Mouse (Mus musculus): Measurements from ENCODE around the gene Card10.

DNA sequence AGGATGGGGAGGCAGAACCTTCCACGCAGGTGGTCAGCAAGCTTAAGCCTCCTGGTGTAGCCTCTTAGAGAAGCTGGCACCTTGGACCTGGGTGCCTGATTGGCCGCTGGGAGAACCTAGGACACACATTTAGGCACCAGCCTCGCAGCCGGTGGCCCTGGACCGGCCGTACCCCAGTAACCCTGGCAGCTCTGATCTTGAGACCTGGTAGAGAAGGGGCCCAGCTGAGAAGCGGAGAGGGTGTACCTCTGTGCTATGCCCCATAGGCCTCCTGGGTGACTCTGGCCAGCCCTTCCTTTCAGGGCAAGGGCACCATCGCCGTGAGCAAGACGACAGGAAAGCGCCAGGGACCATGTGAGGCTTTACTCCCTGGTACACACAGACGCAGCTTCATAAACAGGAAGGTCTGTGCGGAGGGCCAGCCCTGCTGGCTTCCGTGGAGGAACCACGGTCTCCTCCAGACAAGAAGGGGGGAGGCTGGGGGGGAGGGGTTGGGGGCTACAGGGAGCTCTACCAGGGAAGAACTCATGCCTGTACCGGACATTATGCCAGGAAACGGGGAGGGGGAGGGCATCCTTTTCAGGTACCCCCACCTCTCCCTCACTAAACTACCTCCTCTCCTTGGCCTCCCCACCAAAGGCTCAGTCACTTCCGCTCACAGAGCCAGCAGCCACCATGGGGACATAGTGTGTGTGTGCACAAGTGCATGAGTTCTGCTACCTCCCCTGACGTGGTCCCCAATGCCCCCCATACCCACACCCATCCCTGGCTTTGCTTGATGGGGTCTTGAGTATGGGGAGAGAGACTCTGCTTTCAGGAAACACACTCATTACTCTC lies 31.1 kb downstream of the Card10 start:
- TF ChIP-seq CTCF (IDR thresholded peaks at IDR 0.05; ENCODE audit: borderline replicate concordance, insufficient read depth, low read depth, low read length) (no peak), POLR2A (IDR thresholded peaks at IDR 0.05; ENCODE audit: borderline replicate concordance, insufficient read depth, low read length) (no peak)

All from cerebellum, adult 2 months (tissue).